Mouse (Mus musculus) ES-E14 (cell line): Measurements from ENCODE around the gene Dusp13. TPM values are rescaled to one million over a fixed set of nuclear protein-coding genes. Genes with fewer than 3 reads are reported as not detected.

Source experiments
- DNase-seq: peaks from one replicate; pipeline ENCODE4 v3.0.0-alpha.2; 2013; ENCODE audit warnings: low read depth, low spot score
- H3K27ac ChIP-seq: 2 replicates; pipeline ENCODE4 v1.5.1; 2012; ENCODE audit warnings: low read depth, mild to moderate bottlenecking, low read length, moderate library complexity, mixed read lengths; ENCODE audit not compliant: poor library complexity, insufficient read depth, severe bottlenecking
- H3K36me3 ChIP-seq: 2 replicates; pipeline ENCODE4 v1.6.1; 2012; ENCODE audit warnings: mild to moderate bottlenecking, low read length, moderate library complexity, mixed read lengths; ENCODE audit not compliant: control insufficient read depth, poor library complexity, insufficient read depth, severe bottlenecking
- H3K4me1 ChIP-seq, 2 experiments: fragments of 150-350 bp in 1 of 2; sonication (generic) in 1 of 2; 2 replicates each; pipeline ENCODE4 v1.6.1; 2012; ENCODE audit warnings: low read length in 2 of 2, mild to moderate bottlenecking in 1 of 2, mixed read lengths in 1 of 2; ENCODE audit not compliant: control insufficient read depth in 2 of 2, insufficient read depth in 2 of 2, poor library complexity in 1 of 2
- H3K4me3 ChIP-seq, 2 experiments: fragments of 150-350 bp in 1 of 2; sonication (generic) in 1 of 2; 2 replicates each; pipeline ENCODE4 v1.5.1; 2012; ENCODE audit warnings: low read length in 2 of 2, low read depth in 1 of 2, mild to moderate bottlenecking in 1 of 2, mixed read lengths in 1 of 2; ENCODE audit not compliant: insufficient read depth in 1 of 2, poor library complexity in 1 of 2, severe bottlenecking in 1 of 2
- H3K9ac ChIP-seq: 2 replicates; pipeline ENCODE4 v1.6.1; 2012; ENCODE audit warnings: low read depth, mild to moderate bottlenecking, low read length, mixed read lengths; ENCODE audit not compliant: poor library complexity, insufficient read depth, severe bottlenecking
- H3K9me3 ChIP-seq: fragments of 150-350 bp; sonication (generic); 2 replicates; pipeline ENCODE4 v1.6.1; 2012; ENCODE audit warnings: low read depth, mild to moderate bottlenecking, low read length; ENCODE audit not compliant: control insufficient read depth, insufficient read depth
- CHD2 ChIP-seq: IDR thresholded peaks from 2 replicates; pipeline ENCODE4 v1.6.1; 2014; ENCODE audit warnings: mild to moderate bottlenecking, low read depth, low read length, inconsistent platforms
- HCFC1 ChIP-seq: IDR thresholded peaks from 2 replicates; pipeline ENCODE4 v1.6.1; 2012; ENCODE audit warnings: low read length, inconsistent platforms, borderline replicate concordance; ENCODE audit not compliant: insufficient read depth
- MAFK ChIP-seq: IDR thresholded peaks from 2 replicates; pipeline ENCODE4 v1.6.1; 2014; ENCODE audit warnings: mild to moderate bottlenecking, low read depth, low read length, inconsistent platforms; ENCODE audit not compliant: insufficient read depth
- ZC3H11A ChIP-seq: IDR thresholded peaks from 2 replicates; pipeline ENCODE4 v1.6.1; 2012; ENCODE audit warnings: low read depth, mild to moderate bottlenecking, inconsistent platforms, low read length, borderline replicate concordance
- ZNF384 ChIP-seq: IDR thresholded peaks from 2 replicates; pipeline ENCODE4 v1.6.1; 2012; ENCODE audit warnings: low read depth, low read length, inconsistent platforms
- in situ Hi-C, 2 experiments: fragments of 600-800 bp; cut with MboI; formaldehyde crosslinking; loops; one replicate each; pipeline ENCODE4 v1.15.1; 2025; ENCODE audit warnings: low sequenced_read_pairs in 2 of 2, inconsistent platforms in 1 of 2; ENCODE audit not compliant: unreplicated experiment in 2 of 2
- total RNA-seq: library from RNA; depleted of rRNA; stranded (reverse); fragments of 300-350 nt; gene quantifications from 2 replicates; pipeline ENCODE4 v1.2.3, GENCODE M21; 2012

Gene Dusp13
- total RNA-seq, 1 experiment, result 1.2 TPM

GRCm38 (mm10) chr14:21773946-21774345, 23.0 kb upstream of the Dusp13 start:
- in situ Hi-C loops, result no loop called here
- Histone ChIP-seq H3K9ac (no peak overlapping the region), H3K27ac (no peak overlapping the region), H3K36me3 (peaks cover 2% of the 10 kb centered on the region; the same call in 1 of the 2 replicates), H3K4me3 (no peak overlapping the region), H3K4me1 (0 out of 4 replicates have a peak, but pooled peaks cover 0 to 3% of the 10 kb centered on the region in 2 experiments), H3K9me3 (no peaks in the 10 kb centered on the region)
- no peak for DNase-seq
- TF ChIP-seq ZNF384 (no peak), ZC3H11A (no peak), CHD2 (no peak), MAFK (no peak), HCFC1 (no peak)

- peaks cover 2% of the 10 kb centered on the region; the same call in 1 of the 2 replicates for H3K36me3 ChIP-seq
- H3K27ac ChIP-seq, result no peak overlapping the region
- H3K9ac ChIP-seq, result no peak overlapping the region
- TF ChIP-seq ZNF384, result no peak
- TF ChIP-seq HCFC1, result no peak
- no peak for TF ChIP-seq ZC3H11A
- no peak for TF ChIP-seq CHD2
- no peak for TF ChIP-seq MAFK
- DNase-seq, result no peak
- no peaks in the 10 kb centered on the region for H3K9me3 ChIP-seq
- in situ Hi-C loops, result no loop called here
- H3K4me3 ChIP-seq, result no peak overlapping the region
- 0 out of 4 replicates have a peak, but pooled peaks cover 0 to 3% of the 10 kb centered on the region in 2 experiments for H3K4me1 ChIP-seq
Observed at GRCm38 (mm10) chr14:21772506-21773281, 21.7 kb upstream of the Dusp13 start.

GRCm38 (mm10) chr14:21766398-21766958, 15.5 kb upstream of the Dusp13 start:
- no peaks in the 10 kb centered on the region for H3K36me3 ChIP-seq
- H3K9ac ChIP-seq, result no peak overlapping the region
- no peak overlapping the region for H3K27ac ChIP-seq
- TF ChIP-seq CHD2, result no peak
- TF ChIP-seq HCFC1, result no peak
- TF ChIP-seq MAFK, result no peak
- no peak for TF ChIP-seq ZC3H11A
- no peak for TF ChIP-seq ZNF384
- no peak for DNase-seq
- H3K9me3 ChIP-seq, result no peaks in the 10 kb centered on the region
- H3K4me1 ChIP-seq, result 0 out of 4 replicates have a peak, but pooled peaks cover 0 to 3% of the 10 kb centered on the region in 2 experiments
- no peak overlapping the region for H3K4me3 ChIP-seq
- in situ Hi-C loops, result no loop called here

- no peak for TF ChIP-seq HCFC1
- no peak for TF ChIP-seq CHD2
- TF ChIP-seq ZNF384, result no peak
- no peak for TF ChIP-seq MAFK
- TF ChIP-seq ZC3H11A, result no peak
- Histone ChIP-seq H3K36me3 (no peaks in the 10 kb centered on the region), H3K27ac (no peak overlapping the region), H3K9me3 (no peaks in the 10 kb centered on the region), H3K9ac (no peak overlapping the region), H3K4me1 (no peaks in the 10 kb centered on the region), H3K4me3 (no peak overlapping the region)
- DNase-seq, result no peak
- in situ Hi-C loops, result no loop called here
Observed at GRCm38 (mm10) chr14:21765754-21766397, 14.9 kb upstream of the Dusp13 start.
